Comparison of ENCODE assay signal across 17 mouse cellular contexts in the genomic region with DNA sequence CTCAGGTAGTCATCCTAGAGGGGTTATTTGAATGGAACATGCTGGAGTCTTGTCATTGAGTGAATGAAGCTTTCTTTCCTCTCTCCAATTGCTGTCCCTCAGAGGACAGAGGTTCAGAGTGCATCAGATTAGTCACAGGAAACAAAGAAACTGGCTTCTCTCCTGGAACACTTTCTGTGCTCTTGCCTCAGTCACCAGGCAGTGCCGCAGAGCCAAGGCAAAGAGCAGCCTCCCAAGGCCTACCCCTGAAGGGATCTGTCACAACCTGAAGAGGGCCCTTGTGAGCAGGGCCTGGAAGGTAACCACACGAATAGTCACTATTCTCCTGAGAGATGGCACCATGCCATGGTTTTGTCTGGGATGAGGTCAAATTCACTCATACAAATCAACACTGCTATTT. TPM values are rescaled to one million over a fixed set of nuclear protein-coding genes. Genes with fewer than 3 reads are reported as not detected.
DNase-seq lines count a peak whose midpoint lies in the region; ATAC-seq and TF ChIP-seq lines count a peak whose summit lies in the region.
"Had no signal": no experiment of that assay in that cellular context is flagged by ENCODE, and none has a peak within 500 bp of the region (broad histone marks: within the 10 kb centered on the region; RNA-seq: fewer than 3 reads in every experiment).

No protein-coding gene starts in this region.

- no peaks in the 10 kb centered on the region for H3K36me3 ChIP-seq in kidney, adult 2 months (ENCODE audit: control insufficient read depth, insufficient read depth, low read length)
- H3K36me3 ChIP-seq in kidney, embryonic 14.5 days (ENCODE audit: control insufficient read depth, insufficient read depth, low read length), result no peaks in the 10 kb centered on the region
- H3K36me3 ChIP-seq in midbrain, embryonic 11.5 days (ENCODE audit: control insufficient read depth, insufficient read depth, low read length), result no peaks in the 10 kb centered on the region
- H3K36me3 ChIP-seq in midbrain, postnatal 0 days (ENCODE audit: insufficient read depth, low read length), result no peaks in the 10 kb centered on the region
- H3K36me3 ChIP-seq: embryonic facial prominence, embryonic 15.5 days; forebrain, embryonic 15.5 days; heart, embryonic 10.5 days; limb, embryonic 13.5 days; midbrain, embryonic 13.5 days; neural tube, embryonic 15.5 days had no signal

- TF ChIP-seq POLR2A in kidney, adult 2 months (IDR thresholded peaks at IDR 0.05; ENCODE audit: low read depth, low read length), result no peak

- H3K4me2 ChIP-seq in kidney, embryonic 14.5 days (replicated peaks; ENCODE audit: low read depth, low read length), result no peak overlapping the region
- H3K4me2 ChIP-seq in midbrain, embryonic 11.5 days, result no peak overlapping the region
- no peak overlapping the region for H3K4me2 ChIP-seq in midbrain, postnatal 0 days (ENCODE audit: low read depth, low read length, poor library complexity, severe bottlenecking)
- H3K4me2 ChIP-seq: embryonic facial prominence, embryonic 15.5 days; forebrain, embryonic 15.5 days; limb, embryonic 13.5 days; midbrain, embryonic 13.5 days; neural tube, embryonic 15.5 days had no signal

- peaks cover 6% of the 10 kb centered on the region; the same call in 1 of the 2 replicates for H3K9me3 ChIP-seq in kidney, embryonic 14.5 days (ENCODE audit: control insufficient read depth, low read length)
- no peaks in the 10 kb centered on the region for H3K9me3 ChIP-seq in midbrain, embryonic 11.5 days (ENCODE audit: control insufficient read depth, low read length)
- H3K9me3 ChIP-seq in midbrain, postnatal 0 days (ENCODE audit: low read length), result no peaks in the 10 kb centered on the region
- H3K9me3 ChIP-seq: embryonic facial prominence, embryonic 15.5 days; forebrain, embryonic 15.5 days; heart, embryonic 10.5 days; limb, embryonic 13.5 days; midbrain, embryonic 13.5 days; neural tube, embryonic 15.5 days had no signal

- WGBS in kidney, adult 2 months, result 35% methylated on average over 2 of the region's 2 CpGs
- 84% methylated on average over 2 of the region's 2 CpGs for WGBS in kidney, embryonic 14.5 days
- WGBS in midbrain, embryonic 11.5 days, result 64% methylated on average over 2 of the region's 2 CpGs
- WGBS in midbrain, postnatal 0 days, result 65% methylated on average over 2 of the region's 2 CpGs

- H3K9ac ChIP-seq in kidney, embryonic 14.5 days (ENCODE audit: low read depth, low read length), result no peak overlapping the region
- H3K9ac ChIP-seq in midbrain, embryonic 11.5 days (ENCODE audit: low read length), result no peak overlapping the region
- no peak overlapping the region for H3K9ac ChIP-seq in midbrain, postnatal 0 days (replicated peaks; ENCODE audit: low read length, poor library complexity, severe bottlenecking)
- H3K9ac ChIP-seq: embryonic facial prominence, embryonic 15.5 days; forebrain, embryonic 15.5 days; limb, embryonic 13.5 days; midbrain, embryonic 13.5 days; neural tube, embryonic 15.5 days had no signal

- peaks cover 11% of the 10 kb centered on the region for H3K4me1 ChIP-seq in kidney, adult 2 months (ENCODE audit: control insufficient read depth, insufficient read depth, low read length)
- H3K4me1 ChIP-seq in kidney, embryonic 14.5 days (ENCODE audit: control insufficient read depth, insufficient read depth, low read length), result 0 out of 2 replicates have a peak, but pooled peaks cover 2% of the 10 kb centered on the region
- no peaks in the 10 kb centered on the region for H3K4me1 ChIP-seq in midbrain, embryonic 11.5 days (ENCODE audit: control insufficient read depth, insufficient read depth, low read length)
- H3K4me1 ChIP-seq in midbrain, postnatal 0 days (ENCODE audit: insufficient read depth, low read length), result peaks cover 4% of the 10 kb centered on the region; the same call in 1 of the 2 replicates
- H3K4me1 ChIP-seq: limb, embryonic 13.5 days had no signal

- TF ChIP-seq CTCF in kidney, adult 2 months (conservative IDR thresholded peaks at IDR 0.05; ENCODE audit: insufficient read depth, insufficient read length, low read depth, low read length), result peak; percentile 46
- TF ChIP-seq CTCF in midbrain, postnatal 0 days (IDR thresholded peaks at IDR 0.05), result no peak

- no peak overlapping the region for H3K27ac ChIP-seq in kidney, adult 2 months (ENCODE audit: insufficient read depth, low read depth, low read length)
- no peak overlapping the region for H3K27ac ChIP-seq in kidney, embryonic 14.5 days (ENCODE audit: low read depth, low read length)
- no peak overlapping the region for H3K27ac ChIP-seq in midbrain, embryonic 11.5 days (ENCODE audit: low read depth, low read length)
- no peak overlapping the region for H3K27ac ChIP-seq in midbrain, postnatal 0 days (ENCODE audit: low read depth, low read length)
- H3K27ac ChIP-seq: embryonic facial prominence, embryonic 15.5 days; forebrain, embryonic 15.5 days; heart, embryonic 10.5 days; limb, embryonic 13.5 days; midbrain, embryonic 13.5 days; neural tube, embryonic 15.5 days had no signal

- peak; percentile 51 for DNase-seq in kidney, adult 2 months
- DNase-seq in midbrain, embryonic 11.5 days (ENCODE audit: low spot score, missing footprints), result peak; percentile 10
- no peak for DNase-seq in midbrain, postnatal 0 days (ENCODE audit: low spot score)
- DNase-seq in adrenal gland, postnatal 10 days, result peak; percentile 24
- no peak for DNase-seq in cerebellum, postnatal 14 days
- no peak for DNase-seq in left cerebral cortex, adult 11 months (ENCODE audit: low spot score)
- DNase-seq: gastrocnemius, postnatal 10 days; heart, postnatal 36 days; layer of hippocampus, postnatal 36 days; thymus, adult 18-20 months had no signal

- no peak for ATAC-seq in kidney, embryonic 14.5 days (ENCODE audit: low FRiP score, low TSS enrichment)
- no peak for ATAC-seq in midbrain, embryonic 11.5 days (ENCODE audit: low FRiP score)
- no peak for ATAC-seq in midbrain, postnatal 0 days (ENCODE audit: low FRiP score)
- ATAC-seq: forebrain, embryonic 15.5 days; midbrain, embryonic 13.5 days had no signal

- H3K4me3 ChIP-seq in kidney, adult 2 months (ENCODE audit: insufficient read depth, low read depth, low read length), result no peak overlapping the region
- H3K4me3 ChIP-seq in kidney, embryonic 14.5 days (ENCODE audit: low read length), result no peak overlapping the region
- no peak overlapping the region for H3K4me3 ChIP-seq in midbrain, embryonic 11.5 days (ENCODE audit: low read depth, low read length)
- no peak overlapping the region for H3K4me3 ChIP-seq in midbrain, postnatal 0 days (ENCODE audit: low read depth, low read length)
- H3K4me3 ChIP-seq: embryonic facial prominence, embryonic 15.5 days; forebrain, embryonic 15.5 days; heart, embryonic 10.5 days; limb, embryonic 13.5 days; midbrain, embryonic 13.5 days; neural tube, embryonic 15.5 days had no signal

- no peaks in the 10 kb centered on the region for H3K27me3 ChIP-seq in kidney, adult 2 months (replicated peaks; ENCODE audit: control insufficient read depth, insufficient read depth, low read length)
- no peaks in the 10 kb centered on the region for H3K27me3 ChIP-seq in kidney, embryonic 14.5 days (ENCODE audit: control insufficient read depth, insufficient read depth, low read length)
- no peaks in the 10 kb centered on the region for H3K27me3 ChIP-seq in midbrain, embryonic 11.5 days (ENCODE audit: control insufficient read depth, insufficient read depth, low read length)
- H3K27me3 ChIP-seq in midbrain, postnatal 0 days (ENCODE audit: insufficient read depth, low read length), result no peaks in the 10 kb centered on the region
- H3K27me3 ChIP-seq: embryonic facial prominence, embryonic 15.5 days; forebrain, embryonic 15.5 days; limb, embryonic 13.5 days; midbrain, embryonic 13.5 days; neural tube, embryonic 15.5 days had no signal

RNA-seq across cellular contexts. Expression of a gene that starts 18.3 kb away (rescaled TPM):
- polyA plus RNA-seq in kidney, adult 2 months (2012; rRNA removed), result 2.1 and 2.3 TPM in 2 replicates
- polyA plus RNA-seq in kidney, embryonic 14.5 days (2014; fragmentation: Nextera tagmentation; extraction: Ambion mirVana), result 0.71 and 1.0 TPM in 2 replicates
- polyA plus RNA-seq in midbrain, embryonic 11.5 days (2014; fragmentation: Nextera tagmentation; extraction: Ambion mirVana), result 0.44 and 0.74 TPM in 2 replicates
- 11.2 and 17.2 TPM in 2 replicates for total RNA-seq in midbrain, postnatal 0 days (2014; rRNA removed)
- polyA plus RNA-seq in midbrain, postnatal 0 days (2015; fragmentation: Nextera tagmentation; extraction: Ambion mirVana), result 9.3 and 12.4 TPM in 2 replicates
- under 1 TPM; 0.18 to 0.61 TPM for total RNA-seq in adrenal gland, postnatal 10 days (2021)
- total RNA-seq: heart, postnatal 36 days had no signal

Comparison
In these comparisons a context has a peak if more than half of its experiments do, and no peak if none do; other contexts are left out.
1. DNase-seq: peak in kidney, adult 2 months (single experiment), midbrain, embryonic 11.5 days (single experiment) and adrenal gland, postnatal 10 days (single experiment); none in midbrain, postnatal 0 days (single experiment), cerebellum, postnatal 14 days (0 of 2) and left cerebral cortex, adult 11 months (single experiment).